Mouse (Mus musculus): ENCODE results near the gene H6pd. TPM values are rescaled to one million over a fixed set of nuclear protein-coding genes. Genes with fewer than 3 reads are reported as not detected.

H6pd gene
- polyA plus RNA-seq, 1 experiment from 2014 or later, result 3.7 TPM

DNA sequence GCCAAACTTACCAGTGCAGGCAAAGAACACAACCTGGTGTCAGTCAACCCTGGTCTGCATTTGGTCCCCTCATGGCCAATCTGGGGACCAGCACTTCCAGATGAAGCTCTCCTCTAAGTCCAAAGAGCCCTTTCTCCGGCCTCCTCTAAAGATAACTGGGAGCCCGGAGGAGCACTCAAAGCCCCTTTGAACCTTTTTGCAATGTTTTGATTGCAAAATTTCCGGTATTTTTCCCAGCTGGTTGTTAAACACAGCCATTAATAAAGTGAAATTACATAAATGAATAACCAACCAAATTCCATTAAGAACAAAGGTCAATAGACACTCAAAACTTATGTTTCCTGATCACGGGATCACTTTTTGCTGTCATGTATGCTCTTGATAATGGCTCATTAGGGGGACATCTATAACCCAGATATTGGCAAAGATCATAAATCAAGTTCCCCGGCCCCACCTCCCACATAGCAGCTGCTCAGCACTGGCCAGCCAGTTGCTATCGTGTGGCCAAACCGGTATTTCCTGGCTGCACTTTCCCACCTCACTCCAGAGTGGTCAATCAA is 5.7 kb downstream of the H6pd start:
- 84% methylated on average over 7 of the region's 7 CpGs for WGBS
- Histone ChIP-seq H3K36me3 (no peaks in the 10 kb centered on the region), H3K9me3 (replicated peaks) (no peaks in the 10 kb centered on the region), H3K4me1 (peaks cover 35% of the 10 kb centered on the region), H3K27ac (replicated peaks) (no peak overlapping the region), H3K4me3 (no peak overlapping the region), H3K27me3 (ENCODE audit: low read depth, poor library complexity, severe bottlenecking) (peaks cover 3% of the 10 kb centered on the region; the same call in 1 of the 2 replicates)
- DNase-seq (ENCODE audit: low spot score), result no peak

DNA sequence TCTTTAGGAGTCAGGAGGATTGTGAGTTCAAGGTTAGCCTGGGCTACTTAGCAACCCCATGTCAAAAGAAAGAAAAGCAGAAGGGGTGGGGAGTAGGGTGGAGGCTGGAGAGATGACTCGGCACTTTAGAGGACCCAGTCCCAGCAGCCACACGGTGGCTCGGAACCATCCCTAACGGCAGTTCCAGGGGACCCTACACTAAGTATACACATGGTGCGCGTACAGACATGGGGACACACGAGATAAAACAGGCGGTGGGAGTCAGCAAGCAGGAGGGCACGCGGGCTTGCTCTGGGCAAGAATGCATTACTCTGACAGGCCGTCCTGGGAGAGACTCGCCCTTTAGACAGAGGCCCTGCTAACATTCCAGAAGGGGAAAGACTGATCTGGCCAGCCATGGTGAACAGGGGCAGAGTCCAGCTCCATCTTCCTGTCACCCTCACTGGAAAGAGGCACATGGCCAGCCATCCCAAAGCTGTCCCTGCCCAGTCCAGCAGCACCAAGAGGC is 6.7 kb downstream of the H6pd start:
- H3K4me3 ChIP-seq, result no peak overlapping the region
- H3K4me1 ChIP-seq, result peaks cover 28% of the 10 kb centered on the region
- no peaks in the 10 kb centered on the region for H3K9me3 ChIP-seq (replicated peaks)
- H3K27ac ChIP-seq (replicated peaks), result no peak overlapping the region; the same call in 1 of the 2 replicates
- H3K27me3 ChIP-seq (ENCODE audit: low read depth, poor library complexity, severe bottlenecking), result 0 out of 2 replicates have a peak, but pooled peaks cover 3% of the 10 kb centered on the region
- WGBS, result 78% methylated on average over 12 of the region's 12 CpGs
- no peak for DNase-seq (ENCODE audit: low spot score)
- no peaks in the 10 kb centered on the region for H3K36me3 ChIP-seq

DNA sequence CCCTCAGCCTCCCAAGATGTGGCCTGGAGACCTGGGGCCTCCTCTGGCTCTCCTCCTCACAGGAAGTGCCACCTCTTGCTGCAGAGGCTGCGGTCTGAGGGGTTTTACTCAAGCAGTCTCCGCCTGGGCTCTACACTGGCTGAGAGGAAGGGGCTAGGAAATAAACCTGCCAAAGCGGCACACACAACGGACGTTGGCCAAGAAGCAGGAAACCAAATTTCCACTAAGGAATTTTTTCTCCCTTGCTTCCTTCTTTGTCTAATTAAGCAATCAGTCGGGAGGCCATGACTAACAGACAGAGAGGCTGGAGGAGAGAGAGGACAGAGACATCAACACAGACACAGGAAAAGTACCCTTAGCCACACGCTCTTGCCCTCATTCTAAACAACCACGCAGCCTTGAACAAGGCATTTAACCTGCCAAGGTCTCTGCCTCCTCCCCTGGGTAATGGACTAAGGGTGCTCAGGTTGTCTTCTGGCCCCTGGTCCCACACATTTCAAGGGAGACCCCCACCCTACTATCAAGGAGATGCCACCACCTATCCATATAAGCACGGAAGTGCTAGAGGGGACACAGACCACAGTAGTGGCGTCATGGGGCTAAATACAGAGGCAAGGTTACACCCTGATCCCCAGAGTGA is 7.5 kb downstream of the H6pd start:
- H3K27me3 ChIP-seq (ENCODE audit: low read depth, poor library complexity, severe bottlenecking), result 0 out of 2 replicates have a peak, but pooled peaks cover 3% of the 10 kb centered on the region
- no peak overlapping the region for H3K4me3 ChIP-seq
- 68% methylated on average over 10 of the region's 10 CpGs for WGBS
- no peaks in the 10 kb centered on the region for H3K9me3 ChIP-seq (replicated peaks)
- H3K27ac ChIP-seq (replicated peaks), result no peak overlapping the region
- H3K36me3 ChIP-seq, result no peaks in the 10 kb centered on the region
- H3K4me1 ChIP-seq, result peaks cover 26% of the 10 kb centered on the region
- no peak for DNase-seq (ENCODE audit: low spot score)

DNA sequence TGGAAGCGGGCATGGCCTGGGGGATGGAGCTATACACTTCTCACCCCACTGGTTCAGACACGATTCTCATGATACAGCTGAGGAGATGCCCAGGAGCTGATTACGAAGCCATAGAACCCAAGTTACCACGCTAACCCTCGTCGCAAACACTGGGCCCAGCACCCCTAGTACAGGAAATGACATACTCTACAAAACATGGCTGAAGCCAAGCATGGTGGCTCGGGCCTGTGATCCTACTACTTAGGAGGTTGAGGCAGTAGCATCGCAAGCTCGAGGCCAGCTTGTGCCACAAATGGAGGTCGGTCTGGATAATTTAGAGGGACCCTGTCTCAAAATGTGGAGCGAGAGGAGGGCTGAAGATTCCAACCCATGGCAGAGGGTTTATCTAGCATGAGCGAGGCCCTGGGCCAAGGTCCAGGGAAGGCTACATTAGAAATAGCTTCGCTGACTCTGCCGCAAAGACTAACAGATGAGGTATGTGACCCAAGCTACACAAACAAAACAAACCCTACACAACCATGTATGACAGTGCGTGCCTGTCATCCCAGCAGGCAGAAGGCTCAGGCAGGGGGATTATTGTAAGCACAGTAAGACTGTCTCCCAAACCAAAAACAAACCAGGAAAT is 8.8 kb downstream of the H6pd start:
- no peak overlapping the region for H3K4me3 ChIP-seq
- 85% methylated on average over 15 of the region's 15 CpGs for WGBS
- no peak overlapping the region; the same call in 1 of the 2 replicates for H3K27ac ChIP-seq (replicated peaks)

DNA sequence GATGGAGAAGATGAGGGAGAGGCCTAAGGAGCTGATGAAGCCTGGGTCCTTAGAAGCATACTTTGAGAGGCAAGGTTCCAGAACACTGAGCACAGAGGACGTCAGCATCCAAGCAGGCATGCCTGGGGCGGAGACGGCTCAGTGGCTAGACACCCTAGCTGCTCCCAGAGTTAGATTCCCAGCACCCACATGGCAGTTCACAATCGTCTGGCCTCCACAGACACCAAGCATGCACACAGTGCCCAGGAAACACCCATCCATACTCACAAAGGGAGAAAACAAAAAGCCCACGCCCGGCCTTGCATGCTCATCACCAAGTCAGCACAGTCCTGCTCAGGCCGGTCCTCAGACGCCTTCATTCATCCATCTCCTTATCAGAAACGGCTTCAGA is 9.3 kb downstream of the H6pd start:
- H3K36me3 ChIP-seq, result no peaks in the 10 kb centered on the region
- H3K4me3 ChIP-seq, result no peak overlapping the region
- peaks cover 26% of the 10 kb centered on the region for H3K4me1 ChIP-seq
- WGBS, result 68% methylated on average over 9 of the region's 9 CpGs
- no peak for DNase-seq (ENCODE audit: low spot score)
- H3K27me3 ChIP-seq (ENCODE audit: low read depth, poor library complexity, severe bottlenecking), result 0 out of 2 replicates have a peak, but pooled peaks cover 3% of the 10 kb centered on the region
- no peak overlapping the region; the same call in 1 of the 2 replicates for H3K27ac ChIP-seq (replicated peaks)
- H3K9me3 ChIP-seq (replicated peaks), result no peaks in the 10 kb centered on the region

More for the DNA sequence above, 8.8 kb downstream of the H6pd start:
- no peak for DNase-seq (ENCODE audit: low spot score)
- H3K27me3 ChIP-seq (ENCODE audit: low read depth, poor library complexity, severe bottlenecking), result 0 out of 2 replicates have a peak, but pooled peaks cover 3% of the 10 kb centered on the region
- H3K4me1 ChIP-seq, result peaks cover 26% of the 10 kb centered on the region
- H3K36me3 ChIP-seq, result no peaks in the 10 kb centered on the region
- H3K9me3 ChIP-seq (replicated peaks), result no peaks in the 10 kb centered on the region

DNA sequence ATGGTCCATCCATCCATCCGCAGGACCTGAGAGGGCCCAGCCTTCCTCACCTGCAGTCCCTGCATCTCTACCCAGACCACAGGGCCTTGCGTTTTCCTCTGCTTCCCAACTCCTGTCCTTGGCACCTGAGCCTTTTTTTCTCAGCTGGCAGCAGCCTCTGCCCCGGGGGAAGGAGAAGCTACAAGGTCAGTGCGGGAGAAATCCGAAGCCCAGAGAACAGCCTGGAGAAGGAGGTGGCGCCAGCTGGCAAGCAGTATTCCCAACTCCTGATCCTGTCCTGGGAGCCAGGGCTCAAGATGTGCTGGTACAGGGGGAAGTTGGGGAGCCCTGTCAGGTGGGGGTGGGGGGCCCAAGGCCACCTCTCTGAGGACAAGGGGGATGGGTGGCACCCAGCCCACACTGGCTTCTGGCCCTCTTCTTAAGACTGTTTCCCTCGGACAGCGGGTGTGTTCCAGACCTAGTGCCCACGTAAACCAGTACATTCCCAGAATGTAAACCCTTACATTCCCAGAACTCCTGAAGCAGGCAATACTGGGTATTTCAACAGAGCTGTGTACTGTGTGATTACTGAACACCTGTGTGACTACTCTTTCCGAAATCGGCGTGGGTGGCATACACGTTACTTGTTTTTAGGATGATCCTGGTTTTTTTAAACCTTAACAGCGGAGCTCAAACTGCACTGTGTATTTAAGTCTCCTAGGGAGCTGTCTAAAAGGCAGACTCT is 9.9 kb downstream of the H6pd start:
- Histone ChIP-seq H3K27me3 (ENCODE audit: low read depth, poor library complexity, severe bottlenecking) (0 out of 2 replicates have a peak, but pooled peaks cover 3% of the 10 kb centered on the region), H3K4me1 (peaks cover 26% of the 10 kb centered on the region), H3K36me3 (no peaks in the 10 kb centered on the region), H3K4me3 (no peak overlapping the region), H3K27ac (replicated peaks) (no peak overlapping the region), H3K9me3 (replicated peaks) (no peaks in the 10 kb centered on the region)
- 87% methylated on average over 14 of the region's 14 CpGs for WGBS
- DNase-seq (ENCODE audit: low spot score), result no peak

DNA sequence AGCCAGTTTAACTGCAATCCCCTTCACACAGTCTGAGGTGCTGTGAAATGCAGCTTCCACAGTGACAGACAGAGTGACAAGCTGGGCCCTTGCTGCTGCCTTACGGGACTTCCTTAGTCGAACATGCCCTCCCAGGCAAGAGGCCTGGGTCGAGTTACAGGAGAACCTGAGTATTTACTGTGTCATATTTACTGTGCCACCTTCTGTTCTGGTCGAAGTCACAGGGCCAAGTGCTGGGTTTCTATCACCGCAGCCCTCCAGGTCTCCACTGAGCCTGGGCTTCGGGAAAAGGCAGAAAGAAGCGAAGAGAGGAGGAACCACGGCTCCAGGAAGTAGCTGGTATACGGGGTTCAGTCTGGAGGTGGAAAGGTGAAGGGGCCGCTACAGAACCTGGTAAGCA is 10.8 kb downstream of the H6pd start:
- 80% methylated on average over 10 of the region's 10 CpGs for WGBS
- H3K27me3 ChIP-seq (ENCODE audit: low read depth, poor library complexity, severe bottlenecking), result 0 out of 2 replicates have a peak, but pooled peaks cover 7% of the 10 kb centered on the region
- no peak overlapping the region for H3K4me3 ChIP-seq
- no peak overlapping the region for H3K27ac ChIP-seq (replicated peaks)
- peaks cover 26% of the 10 kb centered on the region for H3K4me1 ChIP-seq
- DNase-seq (ENCODE audit: low spot score), result no peak
- no peaks in the 10 kb centered on the region for H3K36me3 ChIP-seq
- no peaks in the 10 kb centered on the region for H3K9me3 ChIP-seq (replicated peaks)

DNA sequence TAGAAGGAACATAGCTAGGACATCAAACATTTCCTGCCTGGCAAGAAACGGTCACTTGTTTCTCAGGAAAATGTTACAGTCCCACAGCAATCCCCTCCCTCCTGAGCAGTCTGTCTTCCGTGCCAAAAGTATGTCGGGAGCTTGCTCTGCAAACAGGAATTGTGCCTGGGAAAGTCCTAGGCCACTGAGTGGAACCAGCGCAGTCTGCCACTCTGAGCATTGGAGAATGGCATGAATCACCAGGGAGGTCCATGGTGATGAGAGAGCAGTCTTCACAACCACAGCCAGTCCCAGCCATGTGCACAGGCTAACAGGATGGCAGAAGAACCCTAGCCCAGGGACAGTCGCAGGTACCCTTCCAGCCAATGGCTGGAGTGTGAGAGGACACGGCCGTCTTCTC is 12.4 kb downstream of the H6pd start:
- Histone ChIP-seq H3K4me3 (no peak overlapping the region), H3K27ac (replicated peaks) (no peak overlapping the region), H3K36me3 (no peaks in the 10 kb centered on the region), H3K27me3 (ENCODE audit: low read depth, poor library complexity, severe bottlenecking) (peaks cover 20% of the 10 kb centered on the region), H3K4me1 (peaks cover 21% of the 10 kb centered on the region), H3K9me3 (replicated peaks) (no peaks in the 10 kb centered on the region)
- WGBS, result 82% methylated on average over 7 of the region's 7 CpGs
- no peak for DNase-seq (ENCODE audit: low spot score)

DNA sequence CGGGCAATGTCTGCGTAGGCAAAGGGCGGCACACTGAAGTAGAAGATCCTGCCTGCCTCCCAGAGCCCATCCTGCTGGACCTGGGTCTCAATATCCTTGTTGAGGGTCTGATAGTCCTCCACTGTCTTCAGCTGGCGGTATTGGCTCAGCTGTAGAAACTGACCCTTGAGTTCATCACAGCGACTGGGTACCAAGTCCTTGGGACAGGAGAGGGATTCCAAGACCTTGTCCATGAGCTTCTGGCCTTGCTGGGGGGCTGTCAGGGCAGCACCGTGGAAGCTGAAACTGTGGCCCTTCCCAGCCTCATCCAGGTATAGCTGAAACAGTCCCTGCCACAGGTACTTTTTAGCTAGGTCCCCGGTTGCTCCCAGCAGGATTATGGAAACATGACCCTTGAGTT is 12.9 kb downstream of the H6pd start:
- H3K27me3 ChIP-seq (ENCODE audit: low read depth, poor library complexity, severe bottlenecking), result peaks cover 26% of the 10 kb centered on the region
- peaks cover 21% of the 10 kb centered on the region for H3K4me1 ChIP-seq
- H3K9me3 ChIP-seq (replicated peaks), result no peaks in the 10 kb centered on the region
- H3K4me3 ChIP-seq, result no peak overlapping the region
- WGBS, result 90% methylated on average over 7 of the region's 7 CpGs
- DNase-seq (ENCODE audit: low spot score), result no peak
- H3K36me3 ChIP-seq, result no peaks in the 10 kb centered on the region
- no peak overlapping the region for H3K27ac ChIP-seq (replicated peaks)

DNA sequence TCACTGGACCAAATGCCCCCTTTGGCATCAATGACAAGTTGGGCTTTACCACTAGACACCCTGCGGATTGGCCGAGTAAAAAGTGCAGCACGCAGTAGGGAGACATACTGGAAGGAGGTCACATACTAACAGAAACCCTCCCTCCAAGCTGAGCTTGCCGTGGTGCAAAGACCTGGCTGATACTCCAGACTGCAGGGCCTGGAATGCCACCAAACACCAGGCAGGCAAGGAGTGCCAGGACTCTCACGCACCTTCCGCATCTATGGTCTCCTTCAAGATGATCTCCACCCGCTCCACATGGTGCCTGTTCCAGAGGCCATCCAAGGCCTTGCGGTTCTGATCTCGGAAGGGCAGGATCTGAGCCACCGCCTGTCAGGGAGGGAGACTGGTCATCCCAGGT is 14.6 kb downstream of the H6pd start:
- 92% methylated on average over 10 of the region's 10 CpGs for WGBS
- Histone ChIP-seq H3K27ac (replicated peaks) (no peak overlapping the region), H3K36me3 (no peaks in the 10 kb centered on the region), H3K4me3 (no peak overlapping the region), H3K27me3 (ENCODE audit: low read depth, poor library complexity, severe bottlenecking) (peaks cover 40% of the 10 kb centered on the region), H3K9me3 (replicated peaks) (no peaks in the 10 kb centered on the region), H3K4me1 (peaks cover 30% of the 10 kb centered on the region)
- DNase-seq (ENCODE audit: low spot score), result no peak

DNA sequence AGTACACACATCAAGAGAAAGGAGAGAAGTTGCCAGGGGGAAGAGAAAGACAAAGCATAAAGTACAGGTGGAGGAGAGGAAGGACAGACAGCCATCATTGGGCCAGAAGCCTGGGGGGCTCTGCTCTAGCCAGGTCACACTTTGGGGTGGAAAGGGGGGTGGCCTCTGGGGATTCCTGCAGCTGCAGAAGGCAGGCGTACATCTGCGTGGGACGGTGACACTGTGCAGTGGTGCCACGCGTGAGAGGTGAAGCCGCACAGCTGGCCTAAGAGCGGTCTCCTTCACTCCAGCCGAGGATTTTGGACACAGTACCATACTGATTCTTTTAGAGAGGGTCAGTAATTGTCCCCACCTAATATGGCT is 16.2 kb downstream of the H6pd start:
- WGBS, result 92% methylated on average over 8 of the region's 8 CpGs
- Histone ChIP-seq H3K27me3 (ENCODE audit: low read depth, poor library complexity, severe bottlenecking) (peaks cover 41% of the 10 kb centered on the region), H3K27ac (replicated peaks) (no peak overlapping the region), H3K9me3 (replicated peaks) (no peaks in the 10 kb centered on the region), H3K4me3 (no peak overlapping the region), H3K36me3 (no peaks in the 10 kb centered on the region), H3K4me1 (peaks cover 33% of the 10 kb centered on the region)
- no peak for DNase-seq (ENCODE audit: low spot score)

DNA sequence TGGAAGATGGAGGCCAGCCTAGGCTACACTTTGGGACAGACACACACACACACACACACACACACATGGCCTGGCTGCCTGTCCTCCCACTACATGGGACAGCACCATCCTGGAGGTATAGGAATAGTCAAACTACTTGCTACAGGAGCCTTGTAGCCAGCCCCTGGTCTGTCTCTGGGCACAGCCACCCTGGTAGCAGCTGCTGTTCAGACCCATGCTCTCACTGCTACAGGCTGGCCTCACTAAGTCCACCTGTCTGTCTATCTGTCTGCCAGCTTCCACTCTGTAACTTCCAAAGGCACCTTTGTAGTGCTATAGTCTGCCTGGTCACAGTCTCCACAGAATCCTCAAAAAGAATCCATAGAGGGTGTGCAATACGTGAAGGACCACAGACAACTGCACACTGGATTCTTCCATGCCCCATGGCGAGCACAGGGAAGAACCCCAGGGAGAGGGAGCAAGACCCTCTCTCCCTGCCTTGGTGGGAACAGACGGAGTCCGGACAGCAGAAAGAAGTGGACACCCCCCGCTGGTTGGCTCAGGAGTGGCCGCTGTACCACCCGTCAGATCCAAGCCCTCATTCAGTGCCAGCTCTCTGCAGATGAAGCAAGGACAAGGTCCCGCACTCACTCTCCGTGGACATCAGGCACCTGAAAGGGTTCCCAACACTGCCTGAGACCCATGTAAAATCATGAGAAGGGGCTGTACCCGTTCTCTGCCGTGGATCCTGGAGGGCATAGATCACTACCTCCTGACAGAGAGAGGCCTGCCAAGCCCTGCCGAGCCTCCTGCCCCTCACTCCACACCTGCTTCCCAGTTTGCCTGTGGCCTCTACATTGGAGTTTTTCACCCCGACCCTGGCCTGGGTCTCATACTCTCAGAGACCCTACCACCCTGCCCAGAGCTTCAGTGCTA is 16.8 kb downstream of the H6pd start:
- Histone ChIP-seq H3K36me3 (no peaks in the 10 kb centered on the region), H3K4me1 (peaks cover 33% of the 10 kb centered on the region), H3K27me3 (ENCODE audit: low read depth, poor library complexity, severe bottlenecking) (peaks cover 41% of the 10 kb centered on the region), H3K27ac (replicated peaks) (no peak overlapping the region; the same call in 1 of the 2 replicates), H3K4me3 (no peak overlapping the region), H3K9me3 (replicated peaks) (no peaks in the 10 kb centered on the region)
- DNase-seq (ENCODE audit: low spot score), result no peak
- WGBS, result 82% methylated on average over 13 of the region's 13 CpGs
